Mouse (Mus musculus) adrenal gland (tissue): ENCODE measurements around the gene Cpa4.

Source experiments
- intact Hi-C: fragments of 180-260 bp; cut with DNase I; formaldehyde crosslinking; loops from one replicate; pipeline ENCODE4 v1.15.1; 2025

Cpa4 gene

GRCm38 (mm10) chr6:30624763-30625162 lies 56.6 kb downstream of the Cpa4 start:
- intact Hi-C loops: no loop called here

DNA sequence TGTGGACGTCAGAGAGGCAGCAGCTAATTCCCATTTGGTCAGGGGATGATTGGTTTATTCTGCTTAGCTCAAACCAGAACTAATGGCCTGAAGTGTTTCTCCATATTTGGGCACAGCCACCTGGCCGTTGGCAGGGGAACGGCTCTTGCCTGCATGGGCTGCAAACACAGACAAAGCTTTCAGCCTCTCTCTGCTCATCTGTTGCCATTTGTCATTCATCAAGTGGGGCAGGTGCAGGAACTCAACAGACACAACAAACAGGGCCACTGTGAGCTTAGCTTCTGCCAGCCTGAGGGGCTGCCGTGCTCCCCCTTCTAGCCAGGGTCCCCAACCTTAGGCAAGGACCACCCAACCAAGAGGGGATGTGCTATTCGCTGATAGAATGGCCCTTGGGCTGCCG lies 60.0 kb downstream of the Cpa4 start:
- intact Hi-C loops: no loop called here

DNA sequence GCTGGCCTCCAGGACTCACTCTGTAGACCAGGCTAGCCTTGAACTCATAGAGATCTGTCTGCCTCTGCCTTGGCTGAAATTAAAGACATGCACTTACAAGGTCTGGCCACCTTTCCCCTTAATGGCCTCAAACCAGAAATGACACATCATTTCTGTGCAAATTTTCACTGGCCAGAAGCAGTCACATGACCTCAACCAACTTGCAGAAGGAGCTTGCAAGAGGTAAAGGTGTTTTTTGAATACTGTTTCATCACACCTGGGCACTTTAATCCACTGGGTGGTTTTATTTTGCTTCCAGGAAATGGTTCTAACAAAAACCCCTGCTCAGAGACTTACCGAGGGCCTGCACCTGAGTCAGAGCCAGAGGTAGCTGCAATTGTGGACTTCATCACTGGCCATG lies 61.8 kb downstream of the Cpa4 start:
- intact Hi-C loops: no loop called here

DNA sequence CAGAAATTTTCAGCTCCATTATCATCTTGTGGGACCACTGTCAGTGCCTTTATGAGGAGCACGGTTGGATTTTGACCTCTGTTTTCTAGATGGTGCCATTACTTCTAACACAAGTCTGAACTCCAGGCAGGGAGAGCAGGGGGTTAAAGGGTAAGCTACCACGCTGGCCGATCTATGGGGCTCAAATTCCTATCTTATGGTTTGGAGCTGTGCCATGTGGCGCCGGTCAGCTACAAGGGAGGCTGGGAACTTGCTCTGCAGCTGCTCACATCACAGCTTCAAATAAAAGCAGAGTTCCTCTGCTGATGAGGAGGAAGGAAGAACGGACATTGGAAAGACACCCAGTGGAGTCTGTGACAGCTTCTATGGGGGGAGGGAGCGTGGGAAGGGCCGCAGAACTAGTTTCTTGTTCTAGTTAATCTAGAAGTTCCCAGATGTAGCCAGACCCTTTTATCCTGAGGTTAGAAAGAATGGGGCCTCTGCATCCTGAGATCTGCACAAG lies 67.2 kb downstream of the Cpa4 start:
- intact Hi-C loops: no loop called here

DNA sequence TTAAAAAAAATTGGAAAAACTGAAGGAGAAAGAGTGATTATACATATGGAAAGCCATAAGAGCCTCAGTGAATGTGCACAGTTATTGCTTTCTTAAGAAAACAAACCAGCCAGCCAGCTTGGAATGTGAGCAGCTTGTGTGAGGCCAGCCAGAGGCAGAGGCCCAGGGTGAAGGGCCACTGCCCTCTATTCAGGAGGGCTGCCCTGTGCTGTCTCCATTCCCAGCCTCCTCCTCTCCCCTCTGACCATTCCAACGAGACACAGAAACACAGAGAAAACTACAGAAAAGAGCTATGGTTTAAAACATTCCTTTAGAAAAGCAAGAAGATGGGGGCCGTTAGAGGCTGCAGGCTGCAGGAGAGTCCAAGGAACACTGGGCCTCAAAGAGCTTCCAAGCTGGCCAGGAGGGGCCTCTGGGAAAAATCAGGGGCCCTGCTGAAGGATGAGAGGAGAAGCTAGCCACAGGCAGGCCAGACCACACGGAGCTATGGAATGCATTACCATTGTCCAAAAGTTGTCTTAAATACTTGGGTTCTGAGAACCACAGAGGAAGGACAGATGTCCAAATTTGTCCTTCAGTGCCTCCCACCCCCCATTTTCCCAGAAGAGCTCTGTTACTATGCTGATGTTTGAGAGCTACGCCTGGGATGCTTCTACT lies 68.1 kb downstream of the Cpa4 start:
- intact Hi-C loops: no loop called here

GRCm38 (mm10) chr6:30638674-30639268 lies 70.6 kb downstream of the Cpa4 start, which contains the start of gene Cpa1:
Gene Cpa1, plus strand, starts transcription at chr6:30639218.
- intact Hi-C loops: no loop called here
